Mouse (Mus musculus): Measurements from ENCODE around the gene Tmem119.

- TF ChIP-seq POLR2A (IDR thresholded peaks at IDR 0.05; ENCODE audit: insufficient read depth, low read length) (no peak), EP300 (IDR thresholded peaks at IDR 0.05; ENCODE audit: insufficient read depth, low read depth, low read length) (no peak), CTCF (IDR thresholded peaks at IDR 0.05; ENCODE audit: low read depth, low read length) (no peak)
These were observed 16.7 kb downstream of the Tmem119 start for GRCm38 (mm10) chr5:113783581-113784001.
